Mouse (Mus musculus): Measurements from ENCODE around the gene Ptchd3. TPM values are rescaled to one million over a fixed set of nuclear protein-coding genes. Genes with fewer than 3 reads are reported as not detected.

The Ptchd3 gene
- total RNA-seq, 2 experiments from 2014 or later: not detected

Other genes with a start within 250 kb of the Ptchd3 start
- gene B3gntl1, start 157.1 kb upstream of the Ptchd3 start, total RNA-seq (2021): 10 to 100 TPM; 11.9 to 14.5 TPM
- gene Metrnl, start 128.7 kb upstream of the Ptchd3 start, total RNA-seq (2021): 10 to 100 TPM; 13.8 to 16.8 TPM